Mouse (Mus musculus) embryo, embryonic 10.5 days (tissue): ENCODE results near the gene Morf4l2.
A peak's percentile ranks its signal among the peaks of the same experiment; 100 is the strongest.
"Not testable (repeated sequence)": the region's sequence is repeated elsewhere in the genome, so short reads cannot be mapped to it uniquely, and the experiment has no call there.

Experiments used
- DNase-seq: peaks from one replicate; pipeline ENCODE4 v3.0.0-alpha.2; 2015; ENCODE audit warnings: low spot score

Morf4l2 gene

GRCm38 (mm10) chrX:136743459-136743858, at the start of gene Morf4l2:
TSS of gene Morf4l2 (minus strand) at chrX:136743690.
- DNase-seq = no peak

- DNase-seq = no peak
These were observed 46.0 kb upstream of the Morf4l2 start for GRCm38 (mm10) chrX:136789446-136789845.

DNA sequence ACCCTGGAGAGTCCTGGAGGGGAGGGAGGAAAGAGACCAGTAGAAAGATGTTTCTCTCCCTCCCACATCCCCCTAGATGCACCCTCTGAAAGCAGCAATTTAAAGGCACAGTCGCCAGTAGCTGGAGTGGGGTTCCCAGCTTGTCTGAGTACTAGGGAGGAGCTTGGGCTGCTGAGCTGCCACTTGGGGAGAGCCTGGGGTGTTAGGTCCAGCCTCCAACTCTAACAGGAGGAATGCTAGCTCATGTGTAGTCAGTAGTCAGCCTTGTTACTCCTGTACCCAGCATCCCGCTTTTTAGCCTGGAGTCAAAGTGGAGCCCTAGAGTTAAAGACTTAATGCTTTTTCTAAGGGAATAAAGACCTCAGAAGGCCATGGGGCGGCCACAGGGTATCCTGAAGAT, 36.6 kb upstream of the Morf4l2 start, which contains the start of gene Glra4:
TSS of gene Glra4 (minus strand) at position 101 of the 400 bp plus-strand sequence.
- DNase-seq = no peak

DNA sequence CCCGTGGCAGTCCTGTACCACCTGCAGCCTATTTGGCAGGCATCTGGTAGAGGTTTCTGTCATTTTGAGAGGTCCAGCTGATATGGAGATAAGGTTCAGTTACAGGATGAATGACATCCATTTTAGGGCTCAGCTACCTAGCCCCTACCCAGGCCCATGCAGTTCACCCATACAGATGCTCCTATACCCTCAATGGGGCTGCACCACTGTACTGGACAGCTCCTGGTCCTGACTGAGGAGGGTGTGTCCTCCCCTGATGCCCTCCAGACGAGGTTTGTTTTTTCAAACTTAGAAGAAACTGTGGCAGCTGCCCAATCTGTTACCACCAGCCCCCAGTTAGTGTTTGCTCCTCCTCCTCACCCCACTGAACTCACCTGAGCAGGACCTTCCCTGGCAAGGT, 35.8 kb upstream of the Morf4l2 start:
- no peak for DNase-seq

DNA sequence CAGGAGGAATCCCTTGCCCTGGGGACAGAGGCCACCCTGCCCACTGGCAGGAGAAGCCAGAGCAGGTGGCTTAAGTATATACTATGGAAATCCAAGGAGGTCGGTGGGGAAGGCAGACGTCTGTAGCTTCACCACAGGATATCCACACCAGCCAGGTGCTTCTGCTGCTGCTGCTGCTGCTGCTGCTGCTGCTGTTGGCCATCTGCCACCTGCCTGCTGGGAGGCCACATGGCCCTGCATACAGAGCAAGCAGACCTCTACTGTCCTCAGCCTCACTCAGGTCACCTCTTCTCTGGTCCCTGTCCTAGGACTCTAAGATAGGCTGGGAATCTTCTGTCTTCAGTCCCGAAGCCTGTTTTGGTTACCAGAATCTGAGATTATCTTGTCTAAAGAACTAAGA, 34.6 kb upstream of the Morf4l2 start:
- DNase-seq = no peak

GRCm38 (mm10) chrX:136773035-136773434, 29.5 kb upstream of the Morf4l2 start:
- DNase-seq = no peak

GRCm38 (mm10) chrX:136761103-136762074, 17.9 kb upstream of the Morf4l2 start:
- peak; percentile 68 for DNase-seq

GRCm38 (mm10) chrX:136755464-136755863, 12.0 kb upstream of the Morf4l2 start:
- no peak for DNase-seq

- no peak for DNase-seq
These were observed 5.8 kb upstream of the Morf4l2 start for GRCm38 (mm10) chrX:136749329-136749728.

DNA sequence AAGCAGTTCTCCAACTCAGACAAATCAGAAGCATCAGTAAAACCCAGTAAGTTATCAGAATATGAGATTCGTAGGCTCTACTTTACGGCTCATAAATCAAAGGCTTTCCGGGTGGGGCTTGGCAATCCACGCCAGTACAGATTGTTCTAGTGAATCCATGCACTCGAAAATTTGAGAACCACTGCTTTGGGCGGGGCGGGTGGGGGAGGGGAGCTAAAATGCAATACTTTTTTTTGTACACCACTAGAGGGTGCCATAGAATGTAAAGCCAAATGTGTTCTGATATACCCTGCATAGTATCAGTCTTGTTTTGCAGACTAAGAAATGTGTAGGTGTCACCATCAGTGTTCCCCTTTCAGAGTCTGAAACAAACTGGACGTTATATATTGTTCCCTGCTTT, 1.2 kb upstream of the Morf4l2 start:
- DNase-seq = peak; percentile 26

DNA sequence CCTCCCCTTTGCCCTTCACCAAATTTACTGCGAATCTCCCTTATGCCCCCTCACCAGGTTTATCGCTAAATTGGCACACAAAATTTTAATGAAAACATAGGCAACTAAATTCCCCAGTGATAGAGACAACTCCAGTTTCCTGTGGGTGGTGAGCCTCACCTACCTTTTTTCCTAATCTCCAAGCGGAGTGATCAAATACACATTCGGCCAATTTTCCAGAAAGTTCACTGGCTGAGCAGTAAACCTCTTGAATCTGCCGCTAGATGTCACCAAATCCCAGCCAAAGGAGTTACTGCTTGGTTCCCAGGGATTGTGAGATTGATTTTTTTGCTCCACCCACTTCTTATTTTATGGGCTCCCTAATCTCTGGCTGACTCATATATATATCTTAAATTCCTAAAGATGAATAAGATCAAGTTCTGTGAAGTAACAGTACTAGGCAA, 808 bp downstream of the Morf4l2 start:
- peak; percentile 84 for DNase-seq

- no peak for DNase-seq
These were observed 1.2 kb downstream of the Morf4l2 start for GRCm38 (mm10) chrX:136742241-136742640.

DNA sequence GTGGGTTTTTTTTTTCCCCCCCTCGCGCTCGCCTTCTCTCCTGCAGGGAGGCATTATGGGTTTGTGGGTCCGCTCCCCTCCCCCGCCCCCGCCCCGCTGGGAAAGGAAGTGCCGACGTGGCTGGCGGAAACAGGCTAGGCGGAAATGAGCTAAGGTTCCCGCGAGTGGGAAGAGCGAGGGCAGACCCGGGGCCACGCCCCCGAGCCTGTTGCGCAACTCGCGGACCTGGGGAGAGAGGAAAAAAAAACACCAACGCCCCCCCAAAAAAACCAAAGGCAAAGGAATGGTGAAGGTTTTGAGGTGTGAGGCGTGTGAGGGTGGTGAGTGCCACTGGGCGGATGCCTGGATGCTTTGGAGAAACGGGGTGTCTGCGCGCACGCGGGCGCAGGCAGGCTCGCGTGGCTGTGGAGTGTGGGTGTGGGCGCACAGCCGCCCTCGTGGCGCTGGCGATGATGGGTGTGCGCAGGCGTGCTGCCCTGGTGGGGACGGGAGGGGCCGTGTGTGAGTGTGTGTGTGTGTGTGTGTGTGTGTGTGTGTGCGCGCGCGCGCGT, 1.8 kb downstream of the Morf4l2 start:
- DNase-seq = peak; percentile 72

DNA sequence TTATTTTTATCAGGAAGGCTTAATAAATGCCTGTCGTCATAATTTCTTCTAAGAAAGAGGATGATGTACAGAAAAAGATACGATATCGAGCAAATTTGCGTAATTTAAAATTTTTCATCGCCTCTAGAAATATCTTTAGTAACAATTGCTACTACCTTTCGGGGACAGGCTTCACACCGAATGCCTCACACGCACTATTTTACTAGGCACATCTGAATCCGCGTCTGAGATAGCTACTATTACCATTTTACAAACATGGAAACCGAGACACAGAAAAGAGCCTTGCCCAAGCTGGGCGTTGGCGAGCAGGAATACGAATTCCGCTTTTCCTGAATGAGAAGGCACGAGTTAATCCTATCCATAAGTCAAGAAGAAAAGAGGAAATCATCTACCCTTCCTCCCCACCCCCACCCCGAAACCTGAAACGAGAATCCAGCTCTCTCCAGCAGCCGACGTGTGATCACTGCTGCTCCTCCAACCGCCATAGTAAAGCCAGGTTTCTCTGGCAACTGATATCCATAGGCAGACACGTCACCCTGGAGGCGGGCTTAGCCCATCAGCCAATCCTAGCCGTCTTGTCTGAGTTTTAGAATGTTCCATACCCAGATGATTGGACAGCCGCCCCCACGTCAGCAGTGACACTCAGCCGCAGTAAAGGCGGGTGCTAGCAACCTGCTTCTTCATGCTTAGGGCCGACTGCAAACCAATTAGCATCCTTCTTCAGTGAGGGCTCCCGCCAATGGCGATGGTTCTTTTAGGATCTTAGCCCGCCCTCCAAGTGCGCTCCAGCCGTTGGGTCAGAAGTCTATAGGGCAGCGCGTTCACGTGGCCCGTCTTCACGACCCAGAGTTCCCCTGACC, 2.5 kb downstream of the Morf4l2 start:
- peak; percentile 93 for DNase-seq

DNA sequence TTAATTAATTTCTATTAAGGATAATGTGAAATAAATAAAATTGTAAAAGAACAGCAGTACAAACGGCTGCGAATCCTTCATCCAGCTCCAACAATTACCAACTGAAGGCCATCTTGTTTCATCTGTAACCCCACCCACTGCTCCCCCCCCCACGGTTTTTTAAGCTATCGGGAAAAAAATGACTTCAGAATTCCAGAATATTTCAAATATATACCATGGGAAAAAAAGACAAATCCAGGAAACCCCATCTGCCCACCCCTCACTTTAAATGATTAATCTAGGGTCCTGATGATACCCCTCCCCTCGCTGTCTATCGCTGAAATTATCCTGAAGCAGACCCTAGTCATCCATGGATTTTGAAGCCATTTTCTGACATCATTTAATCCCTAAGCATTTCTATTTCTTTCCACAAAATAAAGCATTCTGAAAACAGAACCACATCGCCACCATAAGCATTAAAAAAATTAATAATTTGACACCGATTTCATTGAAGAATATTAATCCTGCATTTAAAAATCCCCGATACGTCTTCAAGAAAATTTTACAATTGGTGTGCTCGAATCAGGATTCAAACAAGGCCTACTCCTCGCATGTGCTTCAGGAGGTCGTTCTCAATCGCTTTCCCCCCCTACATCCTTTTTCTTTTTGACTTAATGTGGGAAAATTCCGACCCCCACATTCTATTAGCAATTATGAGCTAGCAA, 3.3 kb downstream of the Morf4l2 start:
- DNase-seq = peak; percentile 64

DNA sequence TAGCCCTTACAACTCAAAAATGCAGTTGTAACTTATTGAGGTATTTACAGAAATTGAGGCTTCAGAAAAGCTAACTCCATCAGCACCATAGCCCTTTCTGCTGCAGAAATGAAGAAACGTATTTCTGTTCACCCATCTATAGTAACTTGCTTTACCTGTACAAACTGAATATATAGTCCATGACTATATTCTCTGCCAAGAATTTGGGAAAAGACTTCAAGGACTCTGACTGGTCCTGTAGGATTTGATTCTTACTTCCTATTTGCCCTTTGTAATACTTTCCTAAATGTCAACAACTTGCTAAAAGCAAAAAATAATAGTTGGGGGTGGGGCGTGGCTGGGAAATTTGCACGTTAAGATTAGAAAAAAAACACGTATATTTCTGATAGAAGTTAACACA, 11.5 kb downstream of the Morf4l2 start:
- no peak for DNase-seq

GRCm38 (mm10) chrX:136714742-136715474, 28.6 kb downstream of the Morf4l2 start:
- not testable (repeated sequence) for DNase-seq

DNA sequence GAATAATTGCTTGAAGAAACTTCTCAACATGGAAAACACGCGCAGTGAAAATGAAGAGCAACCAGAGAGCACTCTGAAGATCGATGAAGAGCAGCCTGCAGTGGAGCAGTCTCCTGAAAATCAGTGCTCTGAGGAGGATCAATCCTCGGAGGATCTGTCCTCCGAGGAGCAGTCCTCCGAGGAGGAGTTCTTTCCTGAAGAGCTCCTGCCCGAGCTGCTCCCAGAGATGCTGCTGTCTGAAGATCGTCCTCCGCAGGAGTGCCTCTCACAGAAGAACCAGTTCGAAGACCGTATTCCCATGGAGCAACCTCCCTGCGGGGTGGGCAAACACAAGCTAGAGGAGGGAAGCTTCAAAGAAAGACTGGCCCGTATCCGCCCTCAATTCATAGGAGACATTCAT, 34.7 kb downstream of the Morf4l2 start:
- DNase-seq = no peak

DNA sequence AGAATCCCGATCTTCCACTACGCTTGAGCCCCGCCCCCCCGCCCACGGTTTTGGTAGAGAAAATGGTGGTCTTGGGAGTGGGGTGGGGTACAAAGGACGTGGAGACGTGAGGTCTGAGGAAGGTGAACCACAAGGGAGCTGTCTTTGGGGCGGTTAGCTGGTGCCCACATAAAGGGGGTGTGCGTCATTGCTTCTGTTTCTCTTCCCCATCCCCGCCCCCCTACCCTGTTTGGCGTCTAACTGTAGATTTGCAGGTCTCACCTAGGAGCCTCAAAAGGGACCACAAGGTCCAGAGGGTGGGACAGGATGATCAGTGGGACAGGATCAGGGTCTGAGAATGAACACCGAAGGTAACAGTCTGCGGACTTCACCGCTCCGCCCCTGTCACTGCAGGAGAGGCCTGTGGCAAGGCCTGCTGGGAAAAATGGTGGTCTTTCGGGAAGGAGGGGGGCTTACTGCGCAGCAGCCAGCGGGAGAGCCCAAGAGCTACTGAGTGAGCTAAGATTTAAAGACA, 35.3 kb downstream of the Morf4l2 start:
- DNase-seq = peak; percentile 74

DNA sequence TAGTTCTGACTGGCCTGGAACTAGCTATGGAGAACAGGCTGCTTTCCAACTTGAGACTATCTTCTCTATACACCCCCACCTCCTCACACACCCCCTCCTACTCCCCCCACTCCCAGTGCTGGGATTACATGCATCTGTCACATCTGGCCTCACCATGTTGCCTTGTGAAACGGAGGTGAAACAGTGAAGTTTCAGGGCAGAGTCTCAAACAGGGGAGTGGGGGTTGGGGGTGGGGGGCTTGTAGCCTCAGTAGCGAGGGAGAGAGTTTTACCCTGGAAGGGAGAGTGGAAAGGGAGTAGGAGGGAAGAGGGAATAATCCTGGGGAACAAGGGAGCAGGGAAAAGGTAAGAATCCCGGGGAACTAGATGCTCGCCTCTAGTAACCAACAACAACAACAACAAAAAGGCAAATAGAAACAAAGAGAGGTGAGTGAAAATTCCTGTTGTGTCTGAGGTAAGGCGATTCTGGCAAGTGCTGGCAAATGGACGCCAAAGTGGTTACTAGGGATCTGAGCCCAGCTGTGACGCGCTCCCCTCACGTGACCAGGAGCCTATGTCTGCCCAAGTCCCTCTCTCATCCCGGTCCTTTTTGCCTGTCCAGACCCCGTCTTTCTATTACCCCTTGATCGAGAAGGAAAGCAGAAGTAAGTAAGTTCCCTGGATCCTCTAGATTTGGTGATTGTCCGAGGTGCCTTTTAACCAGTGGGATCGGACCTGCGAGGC, 35.9 kb downstream of the Morf4l2 start, which contains the start of gene Tceal1:
TSS of gene Tceal1 (plus strand) at position 537 of the 722 bp plus-strand sequence.
- DNase-seq = peak; percentile 81
